Mouse (Mus musculus) heart, embryonic 12.5 days (tissue): ENCODE data around the gene H13. TPM values are rescaled to one million over a fixed set of nuclear protein-coding genes. Genes with fewer than 3 reads are reported as not detected.

Source experiments
- ATAC-seq: fragments of 200-750 bp; cut with Nextera tagmentation; 2 replicates; pipeline ENCODE4 v1.8.0; 2017; ENCODE audit warnings: moderate TSS enrichment, moderate library complexity; ENCODE audit not compliant: insufficient number of reproducible peaks, low FRiP score
- H3K27ac ChIP-seq: fragments of 300-500 bp; sonication (generic); 2 replicates; pipeline ENCODE4 v1.5.1; 2016; ENCODE audit warnings: mild to moderate bottlenecking, moderate library complexity; ENCODE audit not compliant: poor library complexity, severe bottlenecking
- H3K27me3 ChIP-seq: fragments of 300-500 bp; sonication (generic); replicated peaks from 2 replicates; pipeline ENCODE4 v1.6.1; 2016; ENCODE audit warnings: mild to moderate bottlenecking, moderate library complexity
- H3K36me3 ChIP-seq: fragments of 300-500 bp; sonication (generic); 2 replicates; pipeline ENCODE4 v1.6.1; 2016; ENCODE audit warnings: mild to moderate bottlenecking, moderate library complexity
- H3K4me1 ChIP-seq: fragments of 300-500 bp; sonication (generic); replicated peaks from 2 replicates; pipeline ENCODE4 v1.6.1; 2016; ENCODE audit warnings: mild to moderate bottlenecking
- H3K4me2 ChIP-seq: fragments of 300-500 bp; sonication (generic); 2 replicates; pipeline ENCODE4 v1.6.1; 2016; ENCODE audit warnings: mild to moderate bottlenecking, moderate library complexity
- H3K4me3 ChIP-seq: fragments of 300-500 bp; sonication (generic); 2 replicates; pipeline ENCODE4 v1.5.1; 2016; ENCODE audit warnings: mild to moderate bottlenecking
- H3K9ac ChIP-seq: fragments of 300-500 bp; sonication (generic); 2 replicates; pipeline ENCODE4 v1.6.1; 2016; ENCODE audit warnings: mild to moderate bottlenecking, moderate library complexity
- H3K9me3 ChIP-seq: fragments of 300-500 bp; sonication (generic); replicated peaks from 2 replicates; pipeline ENCODE4 v1.6.1; 2016; ENCODE audit warnings: mild to moderate bottlenecking, moderate library complexity
- WGBS: fragments of 180-500 bp; shearing (Covaris S2); methylation state at CpG from one replicate; pipeline ENCODE4 v1.1.7; 2016; 5-methylcytosine and 5-hydroxymethylcytosine counted together
- polyA plus RNA-seq: library from polyadenylated mRNA; unstranded; fragments of >200 nt; fragmentation: Nextera tagmentation; extraction: Ambion mirVana; gene quantifications from 2 replicates; pipeline ENCODE4 v1.2.1, GENCODE M21; 2016

H13 gene
- polyA plus RNA-seq, 1 experiment from 2014 or later: 87.5 TPM

GRCm38 (mm10) chr2:152736090-152736601, 66.9 kb downstream of the H13 start, which contains the start of gene Id1:
Id1 (plus strand) TSS chr2:152736251.
- Histone ChIP-seq H3K4me2 (peak within 1 kb of the TSS; percentile 84), H3K9me3 (no peaks in the 10 kb centered on the region), H3K27ac (peak within 1 kb of the TSS; percentile 95), H3K36me3 (no peaks in the 10 kb centered on the region), H3K4me1 (peaks cover 60% of the 10 kb centered on the region), H3K9ac (peak within 1 kb of the TSS; percentile 92), H3K27me3 (no peaks in the 10 kb centered on the region), H3K4me3 (peak within 1 kb of the TSS; percentile 74)
- under 1% methylated on average over 28 of the region's 28 CpGs for WGBS
- ATAC-seq: peak; percentile 85

GRCm38 (mm10) chr2:152736748-152737147, 67.5 kb downstream of the H13 start:
- H3K9me3 ChIP-seq: no peaks in the 10 kb centered on the region
- peak overlapping the region; percentile 92 for H3K9ac ChIP-seq
- under 1% methylated on average over 22 of the region's 22 CpGs for WGBS
- H3K36me3 ChIP-seq: no peaks in the 10 kb centered on the region
- peak overlapping the region; percentile 95 for H3K27ac ChIP-seq
- peak overlapping the region; percentile 84 for H3K4me2 ChIP-seq
- no peak for ATAC-seq
- peak overlapping the region; percentile 74 for H3K4me3 ChIP-seq
- H3K4me1 ChIP-seq: peaks cover 63% of the 10 kb centered on the region
- no peaks in the 10 kb centered on the region for H3K27me3 ChIP-seq

DNA sequence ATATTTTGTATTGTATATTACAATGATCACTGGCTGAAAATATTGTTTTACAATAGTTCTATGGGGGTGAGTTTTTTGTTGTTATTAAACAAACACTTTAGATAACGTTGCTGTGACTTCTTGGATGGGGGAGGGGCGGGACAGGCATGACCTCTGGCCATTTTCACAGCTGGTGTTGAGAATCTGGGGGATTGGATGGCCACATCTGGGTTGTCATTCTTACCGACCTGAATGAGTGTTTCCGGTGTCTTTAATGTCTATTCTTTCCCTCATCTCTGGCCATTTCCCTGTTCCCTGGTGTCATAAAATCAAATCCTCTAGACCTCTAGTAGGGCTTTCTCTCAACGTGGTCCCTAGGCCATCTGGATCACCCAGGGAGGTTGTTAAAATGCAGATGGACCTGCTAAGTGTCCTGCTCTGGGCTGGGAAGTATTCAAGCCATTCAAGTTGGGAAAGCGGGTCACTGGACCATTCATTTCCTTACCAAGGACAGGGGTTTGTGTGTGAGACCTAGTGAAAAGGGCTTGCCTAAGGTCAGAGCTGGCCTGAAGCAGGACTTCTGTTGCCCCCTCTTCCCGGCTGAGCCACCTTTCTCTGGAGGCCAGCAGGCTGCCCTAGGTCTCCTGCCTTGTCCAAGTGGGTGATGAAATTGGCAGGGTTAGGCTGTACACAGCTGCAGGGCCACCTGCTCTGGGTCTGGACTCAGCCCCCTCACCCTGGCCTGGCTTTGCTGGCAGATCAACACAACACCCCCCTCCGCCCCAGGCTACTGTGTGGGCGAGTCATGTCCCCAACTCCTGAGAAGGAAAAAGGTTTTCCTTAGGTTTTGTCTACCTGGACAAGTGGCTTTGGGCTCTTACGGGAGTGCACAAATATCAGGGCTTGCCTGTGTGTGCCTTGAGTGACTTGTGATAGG, 68.3 kb downstream of the H13 start:
- Histone ChIP-seq H3K4me1 (peaks cover 63% of the 10 kb centered on the region), H3K4me3 (peak overlapping the region; percentile 74), H3K9ac (peak overlapping the region; percentile 92), H3K36me3 (no peaks in the 10 kb centered on the region), H3K4me2 (peak overlapping the region; percentile 84), H3K27me3 (no peaks in the 10 kb centered on the region), H3K9me3 (no peaks in the 10 kb centered on the region), H3K27ac (peak overlapping the region; percentile 95)
- WGBS: 14% methylated on average over 10 of the region's 10 CpGs
- no peak for ATAC-seq

DNA sequence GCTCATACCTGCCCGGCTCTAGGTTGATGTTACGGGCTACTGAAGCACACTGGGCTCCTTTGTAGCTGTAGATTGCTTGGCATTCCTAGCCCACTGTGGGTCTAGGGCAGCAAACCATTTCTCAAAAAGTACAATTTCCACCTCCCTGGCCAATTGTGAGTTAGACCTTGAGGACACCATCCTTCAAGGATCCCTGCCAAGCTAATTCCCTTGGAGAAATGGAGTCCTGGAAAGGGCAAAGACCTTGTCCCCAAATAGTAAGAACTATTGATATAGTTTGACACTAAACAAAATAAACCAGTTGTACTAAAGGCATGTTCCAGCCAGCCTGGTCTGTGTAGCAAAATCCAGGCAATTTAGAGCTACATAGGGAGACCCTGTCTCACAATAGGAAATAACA, 69.1 kb downstream of the H13 start:
- 54% methylated on average over 2 of the region's 2 CpGs for WGBS
- H3K4me3 ChIP-seq: peak overlapping the region; percentile 74
- H3K27me3 ChIP-seq: no peaks in the 10 kb centered on the region
- H3K9me3 ChIP-seq: no peaks in the 10 kb centered on the region
- peaks cover 64% of the 10 kb centered on the region for H3K4me1 ChIP-seq
- H3K4me2 ChIP-seq: peak overlapping the region; percentile 84
- H3K36me3 ChIP-seq: no peaks in the 10 kb centered on the region
- ATAC-seq: no peak
- H3K27ac ChIP-seq: peak overlapping the region; percentile 95
- H3K9ac ChIP-seq: peak overlapping the region; percentile 92

GRCm38 (mm10) chr2:152739031-152739841, 70.0 kb downstream of the H13 start:
- peak overlapping the region; percentile 73 for H3K9ac ChIP-seq
- ATAC-seq: peak; percentile 52; the same call in 1 of the 2 replicates
- WGBS: under 1% methylated on average over 34 of the region's 36 CpGs
- peak overlapping the region; percentile 95 for H3K27ac ChIP-seq
- peak overlapping the region; percentile 74 for H3K4me3 ChIP-seq
- H3K4me1 ChIP-seq: peaks cover 59% of the 10 kb centered on the region
- H3K36me3 ChIP-seq: no peaks in the 10 kb centered on the region
- H3K4me2 ChIP-seq: peak overlapping the region; percentile 84
- H3K9me3 ChIP-seq: no peaks in the 10 kb centered on the region
- H3K27me3 ChIP-seq: no peaks in the 10 kb centered on the region

- Histone ChIP-seq H3K4me1 (peaks cover 56% of the 10 kb centered on the region), H3K9ac (peak overlapping the region; percentile 73)
- no peak for ATAC-seq
Measured at GRCm38 (mm10) chr2:152739842-152740260, 70.6 kb downstream of the H13 start.

GRCm38 (mm10) chr2:152740490-152740889, 71.2 kb downstream of the H13 start:
- no peak for ATAC-seq
- Histone ChIP-seq H3K4me1 (peaks cover 54% of the 10 kb centered on the region), H3K27me3 (no peaks in the 10 kb centered on the region), H3K4me2 (no peak overlapping the region), H3K4me3 (no peak overlapping the region), H3K36me3 (no peaks in the 10 kb centered on the region), H3K27ac (peak overlapping the region; percentile 95), H3K9me3 (no peaks in the 10 kb centered on the region), H3K9ac (no peak overlapping the region)
- WGBS: 74% methylated on average over 5 of the region's 5 CpGs

More at GRCm38 (mm10) chr2:152739842-152740260, 70.6 kb downstream of the H13 start:
- H3K4me3 ChIP-seq: peak overlapping the region; percentile 74
- H3K4me2 ChIP-seq: peak overlapping the region; percentile 84
- H3K36me3 ChIP-seq: no peaks in the 10 kb centered on the region
- H3K27me3 ChIP-seq: no peaks in the 10 kb centered on the region
- H3K27ac ChIP-seq: peak overlapping the region; percentile 95
- no peaks in the 10 kb centered on the region for H3K9me3 ChIP-seq
- 11% methylated on average over 3 of the region's 3 CpGs for WGBS

DNA sequence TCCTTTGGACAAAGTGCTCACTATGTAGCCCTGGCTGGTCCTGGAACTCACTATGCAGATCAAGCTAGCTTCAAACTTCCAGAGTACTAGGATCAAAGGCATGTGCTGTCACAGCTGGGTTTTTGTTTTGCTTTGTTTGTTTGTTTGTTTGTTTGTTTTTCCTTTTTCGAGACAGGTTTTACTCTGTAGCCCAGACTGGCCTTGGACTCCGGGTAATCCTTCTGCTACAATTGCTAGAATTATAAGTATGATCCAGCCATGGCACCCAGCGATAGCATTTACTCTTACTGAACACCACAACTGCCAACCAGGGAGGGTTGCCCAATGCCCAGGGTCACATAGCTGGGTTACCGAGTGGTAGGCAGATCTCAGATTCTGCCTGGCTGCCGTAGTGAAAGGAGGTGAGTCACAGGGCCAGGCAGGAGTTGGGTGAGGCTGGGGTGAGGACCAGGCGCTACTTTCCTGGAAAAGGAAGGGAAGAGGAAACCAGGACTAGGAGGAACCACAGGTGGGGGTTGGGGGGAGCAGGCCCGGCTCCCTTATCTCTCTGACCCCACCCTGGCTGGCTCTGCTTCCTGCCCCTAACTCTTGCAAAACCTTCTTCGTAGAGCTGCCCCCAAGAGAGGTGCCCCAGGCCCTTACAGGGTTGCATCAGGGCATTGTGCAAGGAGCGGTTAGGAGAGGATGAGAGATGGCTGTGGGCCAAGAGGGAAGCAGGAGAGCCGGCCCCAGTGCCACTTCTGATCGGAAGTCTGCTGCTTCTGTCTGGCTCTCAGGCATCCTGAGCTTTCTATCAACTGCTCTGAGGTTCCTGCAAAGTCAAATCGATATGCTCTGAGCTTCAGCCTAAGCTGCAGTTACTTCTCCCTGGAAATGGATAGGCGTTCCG, 72.1 kb downstream of the H13 start:
- no peaks in the 10 kb centered on the region for H3K9me3 ChIP-seq
- WGBS: 24% methylated on average over 14 of the region's 14 CpGs
- H3K27me3 ChIP-seq: no peaks in the 10 kb centered on the region
- H3K27ac ChIP-seq: peak overlapping the region; percentile 80
- H3K9ac ChIP-seq: peak overlapping the region; percentile 44; the same call in 1 of the 2 replicates
- H3K4me3 ChIP-seq: no peak overlapping the region
- peak; percentile 22; the same call in 1 of the 2 replicates for ATAC-seq
- H3K4me2 ChIP-seq: peak overlapping the region; percentile 55
- H3K4me1 ChIP-seq: peaks cover 54% of the 10 kb centered on the region
- no peaks in the 10 kb centered on the region for H3K36me3 ChIP-seq

GRCm38 (mm10) chr2:152742435-152742834, 73.2 kb downstream of the H13 start:
- peak overlapping the region; percentile 80 for H3K27ac ChIP-seq
- H3K4me2 ChIP-seq: no peak overlapping the region
- H3K4me3 ChIP-seq: no peak overlapping the region
- no peaks in the 10 kb centered on the region for H3K27me3 ChIP-seq
- H3K9ac ChIP-seq: no peak overlapping the region
- no peaks in the 10 kb centered on the region for H3K36me3 ChIP-seq
- peak; percentile 49; the same call in 1 of the 2 replicates for ATAC-seq
- 30% methylated on average over 10 of the region's 10 CpGs for WGBS
- H3K9me3 ChIP-seq: no peaks in the 10 kb centered on the region
- peaks cover 52% of the 10 kb centered on the region for H3K4me1 ChIP-seq
